Mouse (Mus musculus): ENCODE measurements around the gene Creg2. TPM values are rescaled to one million over a fixed set of nuclear protein-coding genes. Genes with fewer than 3 reads are reported as not detected.

The Creg2 gene
- 0.10 and 0.11 TPM in 2 replicates for polyA plus RNA-seq (2015; fragmentation: Nextera tagmentation; extraction: Ambion mirVana)

DNA sequence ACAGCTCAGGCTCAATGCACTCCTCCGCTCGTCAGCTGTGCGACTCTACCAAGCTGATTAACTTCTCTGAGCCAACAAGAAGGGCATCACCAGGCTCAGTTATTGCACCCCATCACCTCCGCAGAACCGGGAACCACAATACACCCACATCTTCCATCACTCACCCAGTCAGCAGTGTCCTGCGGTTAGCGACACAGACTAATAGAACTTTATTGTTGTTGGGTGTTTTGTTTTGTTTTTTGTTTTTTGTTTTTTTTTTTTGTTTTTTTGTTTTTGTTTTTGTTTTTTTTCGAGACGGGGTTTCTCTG lies at the start of gene Creg2:
Creg2 (minus strand) TSS at position 234 of the 308 bp plus-strand sequence.
- Histone ChIP-seq H3K4me1 (ENCODE audit: insufficient read depth, low read depth, low read length) (peaks cover 10% of the 10 kb centered on the region; the same call in 1 of the 2 replicates), H3K9ac (replicated peaks; ENCODE audit: low read depth) (no peak within 1 kb of the TSS), H3K4me3 (ENCODE audit: low read depth, low read length) (peak within 1 kb of the TSS; percentile 32), H3K27me3 (replicated peaks; ENCODE audit: insufficient read depth, low read length) (peaks cover 19% of the 10 kb centered on the region), H3K9me3 (ENCODE audit: low read length) (no peaks in the 10 kb centered on the region), H3K4me2 (replicated peaks; ENCODE audit: low read depth, low read length) (peak within 1 kb of the TSS; percentile 58), H3K36me3 (ENCODE audit: insufficient read depth, low read length) (no peaks in the 10 kb centered on the region), H3K27ac (ENCODE audit: low read length) (no peak within 1 kb of the TSS)
- WGBS: 37% methylated on average over 9 of the region's 9 CpGs
- no peak for ATAC-seq
- TF ChIP-seq CTCF (IDR thresholded peaks at IDR 0.05) (no peak), EP300 (IDR thresholded peaks at IDR 0.05) (no peak)
- no peak for DNase-seq (ENCODE audit: low spot score)

DNA sequence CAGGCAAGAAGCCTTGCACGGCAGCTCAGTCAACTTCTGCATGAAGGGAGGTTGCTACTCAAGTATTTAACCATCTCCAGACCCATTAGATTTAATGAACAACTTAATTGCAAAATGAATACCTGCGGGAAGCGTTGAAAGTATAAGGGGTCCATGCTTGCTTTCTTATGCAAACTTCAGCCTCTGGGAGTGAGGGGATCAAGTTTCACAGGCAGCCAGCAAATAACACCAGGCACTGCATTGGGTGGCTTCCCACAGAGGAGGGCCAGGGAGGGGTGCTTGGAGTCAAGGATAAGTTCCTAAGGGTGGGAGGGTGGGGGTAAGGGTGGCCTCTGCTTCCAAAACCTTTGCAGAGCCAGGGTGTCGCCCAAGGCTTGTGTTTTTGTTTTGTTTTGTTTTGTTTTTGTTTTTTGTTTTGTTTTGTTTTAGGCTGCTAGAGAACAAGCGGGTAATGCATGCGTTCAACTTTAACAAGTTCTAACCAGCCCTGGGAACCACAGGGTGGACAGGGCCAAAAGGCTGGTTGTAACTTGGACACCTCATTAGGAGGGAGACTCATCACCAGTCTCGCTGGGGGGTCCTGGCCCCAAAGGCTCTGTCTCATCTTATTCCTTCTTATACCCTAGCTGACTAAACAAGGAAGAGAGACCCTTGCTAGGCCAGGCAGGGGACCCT lies 49.5 kb upstream of the Creg2 start:
- WGBS: 33% methylated on average over 7 of the region's 7 CpGs
- Histone ChIP-seq H3K4me1 (ENCODE audit: insufficient read depth, low read depth, low read length) (no peaks in the 10 kb centered on the region), H3K9me3 (ENCODE audit: low read length) (no peaks in the 10 kb centered on the region), H3K27ac (ENCODE audit: low read length) (no peak overlapping the region), H3K4me2 (replicated peaks; ENCODE audit: low read depth, low read length) (no peak overlapping the region), H3K4me3 (ENCODE audit: low read depth, low read length) (no peak overlapping the region), H3K27me3 (replicated peaks; ENCODE audit: insufficient read depth, low read length) (no peaks in the 10 kb centered on the region), H3K36me3 (ENCODE audit: insufficient read depth, low read length) (no peaks in the 10 kb centered on the region), H3K9ac (replicated peaks; ENCODE audit: low read depth) (no peak overlapping the region)
- ATAC-seq: no peak; the same call in 1 of the 2 replicates
- TF ChIP-seq EP300 (IDR thresholded peaks at IDR 0.05) (no peak), CTCF (IDR thresholded peaks at IDR 0.05) (no peak)
- DNase-seq (ENCODE audit: low spot score): peak; percentile 27

- DNase-seq (ENCODE audit: low spot score) (peak; percentile 78), ATAC-seq (peak; percentile 85)
- Histone ChIP-seq H3K4me2 (replicated peaks; ENCODE audit: low read depth, low read length) (no peak overlapping the region), H3K4me1 (ENCODE audit: insufficient read depth, low read depth, low read length) (no peaks in the 10 kb centered on the region), H3K9me3 (ENCODE audit: low read length) (no peaks in the 10 kb centered on the region), H3K4me3 (ENCODE audit: low read depth, low read length) (no peak overlapping the region), H3K36me3 (ENCODE audit: insufficient read depth, low read length) (no peaks in the 10 kb centered on the region), H3K9ac (replicated peaks; ENCODE audit: low read depth) (no peak overlapping the region), H3K27me3 (replicated peaks; ENCODE audit: insufficient read depth, low read length) (no peaks in the 10 kb centered on the region), H3K27ac (ENCODE audit: low read length) (peak overlapping the region; percentile 23)
- no peak for TF ChIP-seq CTCF (IDR thresholded peaks at IDR 0.05)
- TF ChIP-seq EP300 (IDR thresholded peaks at IDR 0.05): peak; percentile 53; the same call in 1 of the 2 replicates
- WGBS: 43% methylated on average over 6 of the region's 6 CpGs
These were observed 47.2 kb upstream of the Creg2 start for GRCm38 (mm10) chr1:39698456-39698855.

GRCm38 (mm10) chr1:39695198-39695597 lies 43.9 kb upstream of the Creg2 start:
- H3K36me3 ChIP-seq (ENCODE audit: insufficient read depth, low read length): no peaks in the 10 kb centered on the region
- no peak overlapping the region for H3K4me2 ChIP-seq (replicated peaks; ENCODE audit: low read depth, low read length)
- no peak overlapping the region for H3K27ac ChIP-seq (ENCODE audit: low read length)
- TF ChIP-seq CTCF (IDR thresholded peaks at IDR 0.05): no peak
- TF ChIP-seq EP300 (IDR thresholded peaks at IDR 0.05): no peak
- no peaks in the 10 kb centered on the region for H3K4me1 ChIP-seq (ENCODE audit: insufficient read depth, low read depth, low read length)
- H3K27me3 ChIP-seq (replicated peaks; ENCODE audit: insufficient read depth, low read length): no peaks in the 10 kb centered on the region
- H3K9me3 ChIP-seq (ENCODE audit: low read length): no peaks in the 10 kb centered on the region
- DNase-seq (ENCODE audit: low spot score) (no peak), ATAC-seq (no peak)
- no peak overlapping the region for H3K9ac ChIP-seq (replicated peaks; ENCODE audit: low read depth)
- 48% methylated on average over 4 of the region's 4 CpGs for WGBS
- no peak overlapping the region for H3K4me3 ChIP-seq (ENCODE audit: low read depth, low read length)

- Histone ChIP-seq H3K27me3 (replicated peaks; ENCODE audit: insufficient read depth, low read length) (no peaks in the 10 kb centered on the region), H3K9ac (replicated peaks; ENCODE audit: low read depth) (no peak overlapping the region), H3K4me3 (ENCODE audit: low read depth, low read length) (no peak overlapping the region), H3K4me1 (ENCODE audit: insufficient read depth, low read depth, low read length) (no peaks in the 10 kb centered on the region), H3K27ac (ENCODE audit: low read length) (no peak overlapping the region), H3K4me2 (replicated peaks; ENCODE audit: low read depth, low read length) (no peak overlapping the region), H3K9me3 (ENCODE audit: low read length) (no peaks in the 10 kb centered on the region), H3K36me3 (ENCODE audit: insufficient read depth, low read length) (no peaks in the 10 kb centered on the region)
- TF ChIP-seq CTCF (IDR thresholded peaks at IDR 0.05): no peak
- 47% methylated on average over 7 of the region's 7 CpGs for WGBS
- ATAC-seq (no peak), DNase-seq (ENCODE audit: low spot score) (no peak)
These were observed 43.5 kb upstream of the Creg2 start for GRCm38 (mm10) chr1:39694756-39695155.

- DNase-seq (ENCODE audit: low spot score): no peak
- TF ChIP-seq CTCF (IDR thresholded peaks at IDR 0.05): no peak
- Histone ChIP-seq H3K4me1 (ENCODE audit: insufficient read depth, low read depth, low read length) (no peaks in the 10 kb centered on the region), H3K27ac (ENCODE audit: low read length) (no peak overlapping the region), H3K9me3 (ENCODE audit: low read length) (no peaks in the 10 kb centered on the region), H3K36me3 (ENCODE audit: insufficient read depth, low read length) (no peaks in the 10 kb centered on the region), H3K4me2 (replicated peaks; ENCODE audit: low read depth, low read length) (no peak overlapping the region), H3K9ac (replicated peaks; ENCODE audit: low read depth) (no peak overlapping the region), H3K27me3 (replicated peaks; ENCODE audit: insufficient read depth, low read length) (no peaks in the 10 kb centered on the region), H3K4me3 (ENCODE audit: low read depth, low read length) (no peak overlapping the region)
- 65% methylated on average over 3 of the region's 3 CpGs for WGBS
- ATAC-seq: no peak
These were observed 40.7 kb upstream of the Creg2 start for GRCm38 (mm10) chr1:39691974-39692373.

- H3K4me1 ChIP-seq (ENCODE audit: insufficient read depth, low read depth, low read length): no peaks in the 10 kb centered on the region
- no peak overlapping the region for H3K9ac ChIP-seq (replicated peaks; ENCODE audit: low read depth)
- no peak for ATAC-seq
- TF ChIP-seq CTCF (IDR thresholded peaks at IDR 0.05) (no peak), EP300 (IDR thresholded peaks at IDR 0.05) (no peak)
- no peaks in the 10 kb centered on the region for H3K9me3 ChIP-seq (ENCODE audit: low read length)
- H3K36me3 ChIP-seq (ENCODE audit: insufficient read depth, low read length): no peaks in the 10 kb centered on the region
- WGBS: 68% methylated on average over 4 of the region's 4 CpGs
- H3K4me3 ChIP-seq (ENCODE audit: low read depth, low read length): no peak overlapping the region
- no peaks in the 10 kb centered on the region for H3K27me3 ChIP-seq (replicated peaks; ENCODE audit: insufficient read depth, low read length)
- no peak for DNase-seq (ENCODE audit: low spot score)
- no peak overlapping the region for H3K4me2 ChIP-seq (replicated peaks; ENCODE audit: low read depth, low read length)
- no peak overlapping the region for H3K27ac ChIP-seq (ENCODE audit: low read length)
These were observed 39.8 kb upstream of the Creg2 start for GRCm38 (mm10) chr1:39691061-39691460.

Data from lung, postnatal 0 days (tissue).